Mouse (Mus musculus) stomach, postnatal 0 days (tissue): Measurements from ENCODE around the gene Coro7. TPM values are rescaled to one million over a fixed set of nuclear protein-coding genes. Genes with fewer than 3 reads are reported as not detected.

Experiments
- ATAC-seq: fragments of 200-750 bp; cut with Nextera tagmentation; 2 replicates; pipeline ENCODE4 v1.8.0; 2017; ENCODE audit not compliant: low FRiP score, low TSS enrichment
- DNase-seq: peaks from one replicate; pipeline ENCODE4 v3.0.0-alpha.2; 2016; ENCODE audit warnings: low spot score
- H3K27ac ChIP-seq: fragments of 300-500 bp; sonication (generic); replicated peaks from 2 replicates; pipeline ENCODE4 v1.5.1; 2014; ENCODE audit warnings: mild to moderate bottlenecking, control low read depth
- H3K27me3 ChIP-seq: fragments of 300-500 bp; sonication (generic); 2 replicates; pipeline ENCODE4 v1.6.1; 2014; ENCODE audit warnings: low read length; ENCODE audit not compliant: control insufficient read depth, insufficient read depth
- H3K36me3 ChIP-seq: fragments of 300-500 bp; sonication (generic); 2 replicates; pipeline ENCODE4 v1.6.1; 2014; ENCODE audit warnings: low read length, mixed read lengths; ENCODE audit not compliant: control insufficient read depth, insufficient read depth
- H3K4me1 ChIP-seq: fragments of 300-500 bp; sonication (generic); replicated peaks from 2 replicates; pipeline ENCODE4 v1.6.1; 2014; ENCODE audit warnings: antibody characterized with exemption; ENCODE audit not compliant: control insufficient read depth, insufficient read depth
- H3K4me2 ChIP-seq: fragments of 300-500 bp; sonication (generic); replicated peaks from 2 replicates; pipeline ENCODE4 v1.6.1; 2014; ENCODE audit warnings: low read depth, mild to moderate bottlenecking, control low read depth, moderate library complexity
- H3K4me3 ChIP-seq: fragments of 300-500 bp; sonication (generic); 2 replicates; pipeline ENCODE4 v1.5.1; 2014; ENCODE audit warnings: low read depth, low read length, control low read depth
- H3K9ac ChIP-seq: fragments of 300-500 bp; sonication (generic); 2 replicates; pipeline ENCODE4 v1.6.1; 2014; ENCODE audit warnings: mild to moderate bottlenecking, low read length, control low read depth, mixed read lengths
- H3K9me3 ChIP-seq: fragments of 300-500 bp; sonication (generic); 2 replicates; pipeline ENCODE4 v1.6.1; 2016; ENCODE audit warnings: low read length; ENCODE audit not compliant: control insufficient read depth
- CTCF ChIP-seq: IDR thresholded peaks from 2 replicates; pipeline ENCODE4 v1.5.1; 2016; ENCODE audit warnings: antibody characterized with exemption, low read depth, mild to moderate bottlenecking, moderate library complexity
- EP300 ChIP-seq: optimal IDR thresholded peaks from 2 replicates; pipeline ENCODE3; 2016; ENCODE audit warnings: antibody characterized with exemption
- WGBS: fragments of 180-500 bp; shearing (Covaris S2); extraction: QIAGEN DNeasy Blood & Tissue Kit; methylation state at CpG from one replicate; pipeline ENCODE4 v1.1.7; 2014; 5-methylcytosine and 5-hydroxymethylcytosine counted together
- polyA plus RNA-seq: library from polyadenylated mRNA; unstranded; fragments of >200 nt; fragmentation: Nextera tagmentation; extraction: Ambion mirVana; gene quantifications from 2 replicates; pipeline ENCODE4 v1.2.1, GENCODE M21; 2015

Coro7 gene
- polyA plus RNA-seq, 1 experiment from 2014 or later: 8.1 TPM

DNA sequence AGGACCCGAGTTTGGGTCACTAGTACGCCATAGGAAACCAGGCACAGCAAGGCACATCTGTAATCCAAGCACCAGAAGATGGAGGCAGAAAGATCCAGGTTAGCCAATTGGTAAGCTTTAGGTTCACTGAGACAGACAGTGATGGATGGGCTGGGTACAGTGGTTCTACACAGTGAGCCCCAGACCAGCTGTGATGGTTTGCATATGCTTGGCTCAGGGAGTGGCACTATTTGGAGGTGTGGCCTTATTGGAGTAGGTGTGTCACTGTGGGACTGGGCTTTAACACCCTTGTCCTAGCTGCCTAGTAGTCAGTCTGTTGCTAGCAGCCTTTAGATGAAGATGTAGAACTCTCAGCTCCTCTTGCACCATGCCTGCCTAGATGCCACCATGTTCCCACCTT, 15.8 kb downstream of the Coro7 start:
- H3K4me1 ChIP-seq: no peaks in the 10 kb centered on the region

DNA sequence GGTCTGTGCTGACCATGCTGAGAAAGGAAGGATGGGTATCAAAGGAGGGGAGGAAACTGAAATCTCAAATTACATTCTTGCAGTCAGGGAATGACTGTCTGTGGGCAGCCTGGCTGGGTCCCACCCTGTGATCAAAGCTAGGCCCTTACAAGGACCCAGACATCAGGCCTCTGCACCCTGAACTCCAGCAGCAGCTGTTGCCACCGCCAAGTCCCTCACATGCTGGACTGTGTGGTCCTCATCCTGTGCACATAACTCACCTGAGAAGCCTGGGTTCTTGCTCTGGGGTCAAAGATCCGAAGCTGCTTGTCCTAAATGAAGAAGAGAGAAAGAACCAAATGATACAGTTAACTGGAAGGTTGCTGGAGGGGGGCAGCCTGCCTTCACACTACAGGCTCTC, 18.0 kb downstream of the Coro7 start:
- Histone ChIP-seq H3K27me3 (no peaks in the 10 kb centered on the region), H3K9me3 (no peaks in the 10 kb centered on the region), H3K9ac (no peak overlapping the region; the same call in 1 of the 2 replicates), H3K36me3 (peaks cover 3% of the 10 kb centered on the region; the same call in 1 of the 2 replicates), H3K4me1 (no peaks in the 10 kb centered on the region), H3K4me3 (no peak overlapping the region), H3K27ac (no peak overlapping the region), H3K4me2 (no peak overlapping the region)
- no peak for TF ChIP-seq CTCF
- no peak for TF ChIP-seq EP300
- WGBS: 78% methylated on average over 2 of the region's 2 CpGs
- ATAC-seq (no peak), DNase-seq (no peak)

More for the DNA sequence above, 15.8 kb downstream of the Coro7 start:
- Histone ChIP-seq H3K4me2 (no peak overlapping the region), H3K9me3 (no peaks in the 10 kb centered on the region), H3K27me3 (no peaks in the 10 kb centered on the region), H3K36me3 (peaks cover 5% of the 10 kb centered on the region), H3K4me3 (no peak overlapping the region), H3K27ac (no peak overlapping the region), H3K9ac (no peak overlapping the region)
- TF ChIP-seq EP300: no peak
- no peak for TF ChIP-seq CTCF
- DNase-seq (no peak), ATAC-seq (no peak)
- 85% methylated on average over 2 of the region's 2 CpGs for WGBS

DNA sequence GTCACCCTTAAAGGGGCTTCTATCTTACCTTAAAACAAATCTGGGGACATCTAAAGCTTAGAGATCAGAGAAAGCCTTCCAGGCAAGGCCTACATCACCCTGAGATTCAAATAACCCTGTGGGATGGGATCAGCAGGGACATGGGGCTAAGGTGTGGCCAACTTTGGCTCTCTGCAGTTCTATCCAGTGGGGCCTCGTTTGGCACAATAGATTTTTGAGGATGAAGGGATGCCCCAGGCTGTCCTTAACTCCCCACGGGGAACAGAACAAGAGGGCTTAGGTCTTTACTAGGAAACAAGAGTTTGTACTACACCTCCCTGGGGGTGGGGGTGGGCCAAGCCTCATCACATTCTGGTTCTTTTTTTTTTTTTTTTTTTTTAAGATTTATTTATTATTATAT, 20.3 kb downstream of the Coro7 start:
- peaks cover 3% of the 10 kb centered on the region; the same call in 1 of the 2 replicates for H3K4me1 ChIP-seq
- WGBS: 29% methylated on average over 2 of the region's 2 CpGs
- H3K9ac ChIP-seq: no peak overlapping the region
- H3K36me3 ChIP-seq: peaks cover 5% of the 10 kb centered on the region; the same call in 1 of the 2 replicates
- no peak overlapping the region for H3K27ac ChIP-seq
- H3K4me3 ChIP-seq: no peak overlapping the region
- no peak for TF ChIP-seq EP300
- TF ChIP-seq CTCF: no peak
- DNase-seq: no peak
- H3K9me3 ChIP-seq: no peaks in the 10 kb centered on the region
- ATAC-seq: no peak
- H3K4me2 ChIP-seq: no peak overlapping the region
- H3K27me3 ChIP-seq: no peaks in the 10 kb centered on the region

DNA sequence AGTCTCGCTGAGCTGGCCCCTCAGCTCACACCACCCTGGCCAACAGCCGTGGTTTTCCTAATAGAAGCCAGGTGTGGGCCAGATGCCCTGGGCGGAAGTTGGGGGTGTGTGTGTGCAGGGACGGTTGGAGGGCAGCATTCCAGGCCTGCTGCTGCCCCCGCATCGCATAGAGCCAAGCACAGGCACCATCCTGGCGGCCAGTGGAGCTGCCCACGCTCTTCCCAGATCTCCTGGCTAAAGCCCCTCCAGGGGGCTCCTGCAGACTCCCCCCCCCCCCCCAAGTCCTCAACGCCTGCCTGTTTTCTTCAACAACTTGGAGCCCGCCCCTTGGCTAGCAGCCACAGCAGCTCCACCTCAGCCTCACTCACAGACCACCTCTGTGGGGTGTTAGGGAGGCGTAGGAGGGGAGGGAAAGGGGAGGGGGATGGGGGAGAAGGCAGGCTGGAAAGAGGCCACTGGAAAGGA, 20.8 kb downstream of the Coro7 start:
- H3K4me2 ChIP-seq: no peak overlapping the region
- H3K27ac ChIP-seq: no peak overlapping the region
- no peak overlapping the region for H3K4me3 ChIP-seq
- no peaks in the 10 kb centered on the region for H3K9me3 ChIP-seq
- H3K4me1 ChIP-seq: peaks cover 3% of the 10 kb centered on the region; the same call in 1 of the 2 replicates
- DNase-seq (peak; percentile 42), ATAC-seq (peak; percentile 48; the same call in 1 of the 2 replicates)
- TF ChIP-seq EP300 (no peak), CTCF (no peak)
- no peaks in the 10 kb centered on the region for H3K27me3 ChIP-seq
- no peak overlapping the region for H3K9ac ChIP-seq
- peaks cover 6% of the 10 kb centered on the region; the same call in 1 of the 2 replicates for H3K36me3 ChIP-seq
- 48% methylated on average over 9 of the region's 11 CpGs for WGBS

DNA sequence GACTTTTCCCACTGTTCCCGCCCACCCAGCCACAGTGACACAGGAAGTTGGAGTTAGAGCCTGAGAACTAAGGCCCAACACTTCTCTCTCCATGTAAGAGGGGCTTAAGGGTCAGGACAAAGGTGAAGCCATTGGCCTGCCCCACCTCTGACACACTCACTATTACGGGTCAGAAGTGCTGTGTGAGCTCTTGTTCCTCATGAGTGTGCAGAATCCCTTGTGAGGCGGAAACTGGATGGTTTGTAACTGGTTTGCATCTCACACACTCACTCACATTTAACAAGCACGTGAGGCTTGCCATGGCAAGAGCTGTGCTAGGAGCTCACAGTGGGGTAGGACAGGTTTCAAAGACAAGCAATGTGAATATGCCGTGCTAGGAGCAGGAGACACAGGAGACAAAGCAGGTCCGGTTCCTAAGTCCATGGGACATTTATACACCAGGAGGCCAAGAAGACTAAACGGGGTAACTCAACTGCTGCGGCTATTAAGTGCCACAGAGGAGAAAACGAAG, 23.0 kb downstream of the Coro7 start:
- H3K9me3 ChIP-seq: no peaks in the 10 kb centered on the region
- H3K27ac ChIP-seq: peak overlapping the region; percentile 45
- DNase-seq: no peak
- no peak for TF ChIP-seq CTCF
- H3K9ac ChIP-seq: no peak overlapping the region
- H3K36me3 ChIP-seq: peaks cover 9% of the 10 kb centered on the region
- no peak overlapping the region for H3K4me3 ChIP-seq
- ATAC-seq: no peak
- peaks cover 3% of the 10 kb centered on the region; the same call in 1 of the 2 replicates for H3K4me1 ChIP-seq
- WGBS: 66% methylated on average over 9 of the region's 9 CpGs
- H3K27me3 ChIP-seq: no peaks in the 10 kb centered on the region
- H3K4me2 ChIP-seq: no peak overlapping the region

DNA sequence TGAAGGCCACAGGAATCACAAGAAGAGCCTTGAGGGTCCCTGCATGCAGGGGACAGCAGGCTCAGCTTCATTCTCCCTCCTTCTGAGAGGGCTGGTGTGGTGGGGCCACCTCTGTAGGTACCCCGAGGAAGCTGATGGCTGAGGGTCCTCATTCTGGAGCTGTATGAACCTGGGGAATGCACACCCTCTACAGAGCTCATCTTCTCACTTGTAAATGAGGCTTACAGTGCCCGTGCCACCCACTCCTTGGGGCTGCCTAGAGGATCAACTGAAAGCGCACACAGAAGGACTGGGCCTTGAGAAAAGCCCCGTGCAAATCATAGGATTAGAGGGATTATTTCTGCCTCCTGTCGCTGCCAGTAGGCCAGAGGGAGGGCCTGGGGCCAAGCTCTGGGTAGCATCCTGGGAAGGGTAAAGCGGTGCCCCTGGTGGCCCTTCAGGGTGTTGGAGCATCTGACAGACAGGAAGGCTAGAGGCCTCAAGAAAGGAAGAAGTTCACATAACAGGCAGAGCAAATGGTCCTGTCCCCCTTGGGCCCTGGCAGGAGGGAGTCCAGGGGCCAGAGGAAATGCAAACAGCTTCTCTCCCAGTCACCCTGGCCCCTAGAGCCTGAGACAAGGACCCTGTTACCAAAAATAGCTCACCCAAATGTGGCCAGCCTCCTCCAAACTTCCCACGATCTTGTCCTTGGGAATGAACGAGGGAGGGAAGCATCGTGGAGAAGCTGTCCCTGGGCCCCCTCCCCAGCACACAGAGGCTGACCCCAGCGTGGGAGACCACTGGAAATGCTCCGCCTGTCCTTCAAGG, 23.6 kb downstream of the Coro7 start:
- peaks cover 3% of the 10 kb centered on the region; the same call in 1 of the 2 replicates for H3K4me1 ChIP-seq
- TF ChIP-seq EP300 (no peak), CTCF (peak; percentile 51)
- H3K27me3 ChIP-seq: no peaks in the 10 kb centered on the region
- no peak for ATAC-seq
- H3K9me3 ChIP-seq: no peaks in the 10 kb centered on the region
- 37% methylated on average over 11 of the region's 11 CpGs for WGBS
- peak overlapping the region; percentile 31; the same call in 1 of the 2 replicates for H3K9ac ChIP-seq
- H3K27ac ChIP-seq: peak overlapping the region; percentile 53
- H3K4me3 ChIP-seq: no peak overlapping the region
- no peak for DNase-seq
- peaks cover 11% of the 10 kb centered on the region; the same call in 1 of the 2 replicates for H3K36me3 ChIP-seq
- no peak overlapping the region for H3K4me2 ChIP-seq
